Mouse (Mus musculus) forebrain, embryonic 16.5 days (tissue): ENCODE results near the gene Mgat5. TPM values are rescaled to one million over a fixed set of nuclear protein-coding genes. Genes with fewer than 3 reads are reported as not detected.
A peak's percentile ranks its signal among the peaks of the same experiment; 100 is the strongest.

Experiments used
- ATAC-seq: fragments of 200-750 bp; cut with Nextera tagmentation; 2 replicates; pipeline ENCODE4 v1.8.0; 2017; ENCODE audit warnings: mild to moderate bottlenecking, moderate library complexity
- H3K27ac ChIP-seq: fragments of 300-500 bp; sonication (generic); 2 replicates; pipeline ENCODE4 v1.5.1; 2014; ENCODE audit warnings: low read length, control low read depth
- H3K27me3 ChIP-seq: fragments of 300-500 bp; sonication (generic); replicated peaks from 2 replicates; pipeline ENCODE4 v1.6.1; 2014; ENCODE audit warnings: low read length; ENCODE audit not compliant: control insufficient read depth, insufficient read depth
- H3K36me3 ChIP-seq: fragments of 300-500 bp; sonication (generic); 2 replicates; pipeline ENCODE4 v1.6.1; 2014; ENCODE audit not compliant: control insufficient read depth, insufficient read depth
- H3K4me1 ChIP-seq: fragments of 300-500 bp; sonication (generic); replicated peaks from 2 replicates; pipeline ENCODE4 v1.6.1; 2014; ENCODE audit warnings: low read length; ENCODE audit not compliant: control insufficient read depth, insufficient read depth
- H3K4me2 ChIP-seq: fragments of 300-500 bp; sonication (generic); 2 replicates; pipeline ENCODE4 v1.6.1; 2014; ENCODE audit warnings: mild to moderate bottlenecking, low read length, control low read depth
- H3K4me3 ChIP-seq: fragments of 300-500 bp; sonication (generic); replicated peaks from 2 replicates; pipeline ENCODE4 v1.5.1; 2014; ENCODE audit warnings: mild to moderate bottlenecking, low read length, control low read depth
- H3K9ac ChIP-seq: fragments of 300-500 bp; sonication (generic); replicated peaks from 2 replicates; pipeline ENCODE4 v1.6.1; 2014; ENCODE audit warnings: low read depth, low read length, control low read depth
- H3K9me3 ChIP-seq: fragments of 300-500 bp; sonication (generic); 2 replicates; pipeline ENCODE4 v1.6.1; 2016; ENCODE audit warnings: low read length; ENCODE audit not compliant: control insufficient read depth
- WGBS: fragments of 180-500 bp; shearing (Covaris S2); extraction: QIAGEN DNeasy Blood & Tissue Kit; methylation state at CpG from one replicate; pipeline ENCODE4 v1.1.7; 2014; 5-methylcytosine and 5-hydroxymethylcytosine counted together
- polyA plus RNA-seq: library from polyadenylated mRNA; unstranded; fragments of >200 nt; fragmentation: Nextera tagmentation; extraction: Ambion mirVana; gene quantifications from 2 replicates; pipeline ENCODE4 v1.2.1, GENCODE M21; 2015

Gene Mgat5
- polyA plus RNA-seq, 1 experiment from 2014 or later = 14.8 TPM

DNA sequence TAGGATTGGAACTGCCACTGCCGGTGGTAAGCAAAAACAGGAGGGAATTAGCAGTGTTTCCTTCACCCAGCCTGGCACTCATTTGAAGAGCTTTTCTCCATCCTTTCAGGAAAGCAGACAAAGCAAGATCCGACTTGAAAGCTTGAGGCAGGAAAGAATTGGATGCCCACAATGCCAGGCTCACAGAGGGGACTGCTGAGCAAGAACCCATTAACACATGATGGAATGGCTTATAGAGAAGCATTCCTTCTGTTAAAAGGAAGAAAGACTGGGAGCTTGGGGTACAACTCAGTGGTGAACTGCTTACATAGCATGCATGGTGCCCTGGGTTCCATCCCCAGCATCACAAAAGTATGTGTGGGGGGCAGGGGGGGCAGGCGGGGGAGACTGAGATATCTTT is 80.2 kb downstream of the Mgat5 start:
- WGBS = 26% methylated on average over 3 of the region's 3 CpGs
- no peak overlapping the region for H3K27ac ChIP-seq
- no peaks in the 10 kb centered on the region for H3K36me3 ChIP-seq
- no peak overlapping the region for H3K9ac ChIP-seq
- H3K4me2 ChIP-seq = no peak overlapping the region
- no peak overlapping the region for H3K4me3 ChIP-seq
- no peaks in the 10 kb centered on the region for H3K27me3 ChIP-seq
- ATAC-seq = 0 out of 2 replicates have a peak, but pooled peaks have one; percentile 33
- H3K9me3 ChIP-seq = no peaks in the 10 kb centered on the region
- no peaks in the 10 kb centered on the region for H3K4me1 ChIP-seq

DNA sequence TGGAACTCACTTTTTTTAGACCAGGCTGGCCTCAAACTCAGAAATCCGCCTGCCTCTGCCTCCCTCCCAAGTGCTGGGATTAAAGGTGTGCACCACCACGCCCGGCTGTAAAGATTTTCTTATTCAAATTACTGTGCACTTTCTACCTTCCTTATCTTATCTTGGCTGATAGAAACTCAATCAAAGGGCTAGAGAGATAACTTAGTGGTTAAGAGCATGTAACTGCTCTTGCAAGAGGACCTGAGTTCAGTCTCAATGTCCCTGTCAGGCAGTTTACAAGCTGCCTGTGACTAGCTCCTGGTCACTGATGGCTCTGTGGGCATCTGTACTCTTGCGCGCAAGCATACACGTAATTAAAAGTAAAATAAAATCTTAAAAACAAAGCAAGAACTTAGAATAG is 82.7 kb downstream of the Mgat5 start:
- no peaks in the 10 kb centered on the region for H3K9me3 ChIP-seq
- no peaks in the 10 kb centered on the region for H3K4me1 ChIP-seq
- ATAC-seq = no peak
- H3K36me3 ChIP-seq = no peaks in the 10 kb centered on the region
- no peaks in the 10 kb centered on the region for H3K27me3 ChIP-seq
- 97% methylated on average over 6 of the region's 6 CpGs for WGBS
- H3K27ac ChIP-seq = no peak overlapping the region
- H3K9ac ChIP-seq = no peak overlapping the region
- no peak overlapping the region for H3K4me2 ChIP-seq
- H3K4me3 ChIP-seq = no peak overlapping the region

DNA sequence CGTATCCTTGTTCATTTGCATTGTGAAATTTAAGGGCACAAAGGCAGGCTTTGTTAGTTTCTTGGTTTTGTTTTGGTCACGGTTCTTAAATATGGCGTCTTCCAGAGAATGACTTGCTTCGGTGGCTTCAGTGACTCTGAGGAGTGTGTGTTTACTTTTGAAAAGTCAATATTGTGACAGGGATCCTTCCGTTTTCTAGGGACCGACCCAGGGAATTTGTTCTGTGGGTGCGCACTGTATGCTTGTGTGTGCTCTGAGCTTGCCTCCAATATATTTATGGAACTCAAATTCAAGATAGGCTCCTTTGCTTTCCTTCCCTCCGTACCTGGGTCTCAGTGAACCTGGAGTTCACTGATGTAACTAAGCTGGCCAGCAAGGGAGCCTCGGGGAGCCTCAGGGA is 86.1 kb downstream of the Mgat5 start:
- no peak for ATAC-seq

GRCm38 (mm10) chr1:127291721-127292120 is 86.9 kb downstream of the Mgat5 start:
- Histone ChIP-seq H3K9me3 (no peaks in the 10 kb centered on the region), H3K9ac (no peak overlapping the region), H3K4me2 (no peak overlapping the region), H3K36me3 (no peaks in the 10 kb centered on the region), H3K4me3 (no peak overlapping the region), H3K4me1 (no peaks in the 10 kb centered on the region), H3K27ac (no peak overlapping the region), H3K27me3 (no peaks in the 10 kb centered on the region)
- ATAC-seq = no peak

More for the DNA sequence above, 86.1 kb downstream of the Mgat5 start:
- Histone ChIP-seq H3K4me3 (no peak overlapping the region), H3K36me3 (no peaks in the 10 kb centered on the region), H3K4me2 (no peak overlapping the region), H3K4me1 (no peaks in the 10 kb centered on the region), H3K27me3 (no peaks in the 10 kb centered on the region), H3K9ac (no peak overlapping the region), H3K27ac (no peak overlapping the region), H3K9me3 (no peaks in the 10 kb centered on the region)
- 62% methylated on average over 9 of the region's 9 CpGs for WGBS

- H3K4me3 ChIP-seq = no peak overlapping the region
- no peaks in the 10 kb centered on the region for H3K9me3 ChIP-seq
- no peak overlapping the region for H3K4me2 ChIP-seq
- no peak overlapping the region for H3K27ac ChIP-seq
- H3K4me1 ChIP-seq = no peaks in the 10 kb centered on the region
- ATAC-seq = no peak
- no peaks in the 10 kb centered on the region for H3K27me3 ChIP-seq
- WGBS = 73% methylated on average over 5 of the region's 5 CpGs
- H3K9ac ChIP-seq = no peak overlapping the region
- no peaks in the 10 kb centered on the region for H3K36me3 ChIP-seq
Observed at GRCm38 (mm10) chr1:127293286-127293685, 88.5 kb downstream of the Mgat5 start.

DNA sequence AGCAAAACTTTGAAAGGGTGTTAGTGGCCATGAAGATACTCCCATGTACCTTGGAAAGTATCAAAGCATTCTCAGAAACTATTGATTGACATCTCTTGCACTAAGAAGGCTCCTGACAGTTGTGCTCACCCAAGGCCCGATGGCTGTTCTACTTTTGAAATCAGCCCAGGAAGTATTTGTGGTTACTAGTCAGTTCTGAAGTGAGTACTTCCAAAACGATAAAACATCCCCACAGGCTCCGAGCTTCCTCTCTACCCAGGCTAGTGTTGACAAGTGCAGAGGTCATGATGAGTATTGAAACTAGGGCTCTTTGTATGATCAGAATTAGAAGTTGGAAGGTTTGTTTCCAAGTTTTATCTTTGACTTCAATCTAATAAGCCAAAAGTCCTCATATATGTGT is 92.0 kb downstream of the Mgat5 start:
- Histone ChIP-seq H3K4me3 (no peak overlapping the region), H3K36me3 (no peaks in the 10 kb centered on the region), H3K9ac (no peak overlapping the region), H3K4me1 (no peaks in the 10 kb centered on the region), H3K27ac (no peak overlapping the region), H3K27me3 (no peaks in the 10 kb centered on the region), H3K4me2 (no peak overlapping the region), H3K9me3 (no peaks in the 10 kb centered on the region)
- WGBS = 92% methylated on average over 3 of the region's 3 CpGs
- no peak for ATAC-seq

- no peak overlapping the region for H3K4me3 ChIP-seq
- no peaks in the 10 kb centered on the region for H3K36me3 ChIP-seq
- H3K9ac ChIP-seq = no peak overlapping the region
- WGBS = 100% methylated on average over 1 of the region's 1 CpGs
- H3K4me1 ChIP-seq = no peaks in the 10 kb centered on the region
- peak; percentile 26; the same call in 1 of the 2 replicates for ATAC-seq
- no peak overlapping the region for H3K4me2 ChIP-seq
- H3K27me3 ChIP-seq = no peaks in the 10 kb centered on the region
- H3K9me3 ChIP-seq = no peaks in the 10 kb centered on the region
- no peak overlapping the region for H3K27ac ChIP-seq
Observed at GRCm38 (mm10) chr1:127299774-127300173, 95.0 kb downstream of the Mgat5 start.

GRCm38 (mm10) chr1:127301038-127301437 is 96.2 kb downstream of the Mgat5 start:
- H3K9me3 ChIP-seq = no peaks in the 10 kb centered on the region
- H3K9ac ChIP-seq = no peak overlapping the region
- no peaks in the 10 kb centered on the region for H3K4me1 ChIP-seq
- H3K4me2 ChIP-seq = no peak overlapping the region
- H3K4me3 ChIP-seq = no peak overlapping the region
- 96% methylated on average over 6 of the region's 6 CpGs for WGBS
- ATAC-seq = no peak
- no peaks in the 10 kb centered on the region for H3K27me3 ChIP-seq
- H3K27ac ChIP-seq = no peak overlapping the region
- no peaks in the 10 kb centered on the region for H3K36me3 ChIP-seq

DNA sequence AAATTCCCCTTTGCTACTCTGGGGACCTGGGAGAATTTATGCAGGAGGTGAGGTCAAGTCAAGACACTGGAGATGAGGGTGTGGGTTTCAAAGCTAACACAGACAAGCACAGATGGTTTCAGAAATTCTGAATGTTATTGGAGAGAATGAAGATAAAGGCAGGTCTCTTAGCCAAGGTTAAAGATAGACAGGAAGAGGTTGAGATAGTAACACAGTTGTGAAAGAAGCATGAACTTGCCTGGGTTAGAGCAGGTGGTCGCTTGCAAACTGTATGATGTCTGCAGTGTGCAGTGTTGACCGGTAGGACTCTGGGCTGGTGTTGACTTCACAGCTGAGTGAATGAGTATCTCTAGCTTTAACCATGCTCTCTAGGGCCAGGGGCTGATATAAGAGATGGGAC is 97.8 kb downstream of the Mgat5 start:
- no peaks in the 10 kb centered on the region for H3K4me1 ChIP-seq
- H3K4me3 ChIP-seq = no peak overlapping the region
- H3K4me2 ChIP-seq = no peak overlapping the region
- no peaks in the 10 kb centered on the region for H3K36me3 ChIP-seq
- H3K27ac ChIP-seq = no peak overlapping the region
- H3K27me3 ChIP-seq = no peaks in the 10 kb centered on the region
- no peak overlapping the region for H3K9ac ChIP-seq
- 92% methylated on average over 2 of the region's 2 CpGs for WGBS
- ATAC-seq = no peak
- H3K9me3 ChIP-seq = no peaks in the 10 kb centered on the region

GRCm38 (mm10) chr1:127303791-127304190 is 99.0 kb downstream of the Mgat5 start:
- H3K27ac ChIP-seq = no peak overlapping the region
- ATAC-seq = no peak
- WGBS = 74% methylated on average over 5 of the region's 5 CpGs

More at GRCm38 (mm10) chr1:127303791-127304190, 99.0 kb downstream of the Mgat5 start:
- Histone ChIP-seq H3K27me3 (no peaks in the 10 kb centered on the region), H3K9ac (no peak overlapping the region), H3K4me3 (no peak overlapping the region), H3K4me2 (no peak overlapping the region), H3K4me1 (no peaks in the 10 kb centered on the region), H3K36me3 (no peaks in the 10 kb centered on the region), H3K9me3 (no peaks in the 10 kb centered on the region)
